Mouse (Mus musculus): Measurements from ENCODE around the gene Tbc1d17.

Tbc1d17 gene

GRCm38 (mm10) chr7:44810819-44811557, 37.9 kb downstream of the Tbc1d17 start:
- no peak for DNase-seq (ENCODE audit: extremely low read depth, low read depth, low spot score)

GRCm38 (mm10) chr7:44810365-44810764, 38.5 kb downstream of the Tbc1d17 start:
- no peak for DNase-seq (ENCODE audit: extremely low read depth, low read depth, low spot score)

- DNase-seq (ENCODE audit: extremely low read depth, low read depth, low spot score) = no peak
Observed at GRCm38 (mm10) chr7:44809466-44809865, 39.4 kb downstream of the Tbc1d17 start.

GRCm38 (mm10) chr7:44808927-44809326, 40.0 kb downstream of the Tbc1d17 start:
- DNase-seq (ENCODE audit: extremely low read depth, low read depth, low spot score) = no peak

- no peak for DNase-seq (ENCODE audit: extremely low read depth, low read depth, low spot score)
Observed at GRCm38 (mm10) chr7:44792781-44793180, 56.1 kb downstream of the Tbc1d17 start.

- DNase-seq (ENCODE audit: extremely low read depth, low read depth, low spot score) = no peak
Observed at GRCm38 (mm10) chr7:44790066-44790465, 58.8 kb downstream of the Tbc1d17 start.

GRCm38 (mm10) chr7:44789531-44789930, 59.3 kb downstream of the Tbc1d17 start:
- no peak for DNase-seq (ENCODE audit: extremely low read depth, low read depth, low spot score)

Data from fat pad, adult 2 months (tissue).